Mouse (Mus musculus) right cerebral cortex, postnatal 10 days (tissue): ENCODE results near the gene Gas6.

Source experiments
- DNase-seq, 2 experiments: peaks; one replicate each; pipeline ENCODE4 v3.0.0; 2021; ENCODE audit warnings: low spot score in 2 of 2

Gas6 gene

DNA sequence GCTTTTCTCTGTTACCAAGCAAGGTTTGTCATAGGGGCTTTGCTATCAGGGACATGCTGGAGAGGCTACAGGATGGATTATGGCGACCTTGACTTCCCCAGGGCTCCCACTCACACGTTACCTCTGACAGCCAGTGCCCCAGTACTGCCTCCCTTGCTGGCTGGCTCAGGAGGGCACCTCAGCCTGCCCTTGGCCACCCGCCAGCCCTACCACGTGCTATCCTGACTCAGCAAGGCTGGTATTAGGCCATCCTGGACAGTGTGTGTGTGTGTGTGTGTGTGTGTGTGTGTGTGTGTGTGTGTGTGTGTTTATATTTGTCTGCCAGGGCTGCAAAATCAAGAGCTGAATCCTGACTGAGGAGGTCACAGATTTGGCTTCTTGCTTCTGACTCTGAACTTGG, 12.6 kb upstream of the Gas6 start:
- peak in 1 of 2 experiments; percentile 53 for DNase-seq

DNA sequence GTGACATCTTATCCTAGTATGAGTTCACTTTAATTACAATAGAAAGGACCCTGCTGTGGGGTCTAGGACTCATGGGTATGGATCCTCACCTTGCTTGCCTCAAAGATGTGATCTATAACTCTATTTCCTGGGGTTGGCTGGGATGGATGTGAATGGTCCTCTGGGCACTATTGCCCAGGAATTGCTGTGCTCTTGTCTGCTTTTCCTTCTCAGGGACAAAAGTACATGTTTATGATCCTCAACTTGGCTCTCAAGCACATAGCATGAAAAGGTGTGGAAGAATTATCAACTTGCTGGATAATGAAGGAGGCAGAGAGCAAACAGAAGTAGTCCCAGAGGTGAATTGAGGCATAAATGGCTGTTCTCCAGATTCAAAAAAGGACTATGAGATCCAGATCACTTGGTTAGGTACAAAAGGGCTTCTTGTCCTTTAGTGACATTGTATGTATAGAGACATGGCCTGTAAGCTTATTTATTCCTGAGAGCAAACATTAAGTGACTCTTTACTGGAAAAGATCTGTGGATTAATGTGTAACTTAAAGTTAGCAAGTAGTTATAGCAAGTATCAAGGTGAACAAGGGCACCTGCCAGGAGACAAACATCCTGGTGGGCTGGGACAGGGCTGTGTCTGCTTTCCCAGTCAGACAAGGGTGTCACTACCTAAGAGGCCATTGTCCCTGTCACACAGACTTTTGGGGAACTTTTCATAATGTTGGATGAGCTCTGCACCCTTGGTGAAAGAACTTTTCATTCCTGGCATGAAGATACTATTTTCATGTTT, 10.8 kb upstream of the Gas6 start:
- no peak for DNase-seq

DNA sequence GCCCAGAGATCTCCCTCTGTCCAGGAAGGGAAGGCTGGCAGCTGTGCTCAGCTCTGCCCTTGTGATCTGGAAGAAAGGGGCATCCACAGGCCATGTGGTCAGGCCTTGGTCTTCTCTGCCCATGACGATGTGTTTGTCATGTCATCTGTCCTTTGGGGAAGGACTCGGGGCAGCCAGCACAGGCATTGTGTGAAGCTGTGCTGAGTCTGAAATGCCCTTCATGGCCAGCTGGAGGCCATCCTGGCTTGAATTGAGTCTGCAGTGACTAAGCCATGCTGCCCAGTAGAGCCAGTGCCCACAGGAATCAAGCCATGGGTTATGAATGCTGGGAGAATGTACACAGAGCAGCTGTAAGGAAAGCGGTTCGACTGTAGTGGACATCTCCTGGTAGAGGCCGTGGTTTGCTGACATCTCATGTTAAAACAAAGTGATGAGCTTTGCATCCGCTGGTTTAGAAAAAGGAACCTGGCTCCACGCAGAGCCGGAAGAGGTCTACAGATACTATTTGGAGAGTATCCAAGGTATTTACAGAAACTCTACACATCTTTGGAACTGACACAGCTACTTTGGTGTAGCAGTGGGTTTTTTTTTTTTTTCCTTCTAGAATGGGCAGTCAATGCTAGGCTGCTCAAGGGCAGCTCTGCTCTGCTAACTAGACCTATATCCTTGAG, 9.8 kb upstream of the Gas6 start:
- no peak for DNase-seq

DNA sequence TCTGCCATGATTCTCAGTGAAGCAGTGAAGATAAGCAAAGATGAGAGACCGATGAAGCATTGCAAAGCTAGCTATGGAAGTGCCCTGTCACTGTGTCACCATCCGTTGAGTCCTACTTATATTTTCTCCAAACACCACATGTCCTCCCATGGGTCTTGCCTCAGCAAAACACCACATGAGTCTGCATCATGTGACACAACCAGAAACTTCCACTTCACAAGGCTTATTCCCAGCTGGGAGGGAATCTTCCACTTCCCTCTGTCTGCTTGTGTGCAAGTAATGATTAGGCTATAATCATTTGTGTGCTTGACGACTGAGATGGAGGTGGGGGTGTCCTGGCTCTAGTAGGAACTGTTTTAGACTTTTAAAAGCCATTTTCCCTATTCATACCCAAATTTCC, 6.9 kb upstream of the Gas6 start:
- DNase-seq, result no peak

DNA sequence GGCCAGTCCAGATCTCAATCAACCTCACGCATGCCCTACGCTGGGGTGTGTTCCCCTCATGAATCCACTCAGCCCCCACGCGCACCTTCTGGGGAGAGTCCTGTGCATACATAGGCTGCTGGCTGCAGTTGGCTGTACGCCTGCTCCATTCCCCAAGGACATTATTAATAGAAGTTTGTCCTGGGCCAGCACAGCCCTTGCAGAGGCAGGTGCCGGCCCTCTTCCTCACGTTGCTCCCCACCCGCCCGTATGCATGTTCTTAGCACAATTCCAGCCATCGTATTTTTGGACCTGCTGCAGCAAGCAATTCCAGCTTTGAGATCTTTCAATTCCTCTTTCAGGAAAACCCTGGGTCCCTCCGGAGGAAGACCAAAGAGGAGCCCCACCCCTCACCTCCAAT, 1.3 kb downstream of the Gas6 start:
- peak in 1 of 2 experiments; percentile 40 for DNase-seq

DNA sequence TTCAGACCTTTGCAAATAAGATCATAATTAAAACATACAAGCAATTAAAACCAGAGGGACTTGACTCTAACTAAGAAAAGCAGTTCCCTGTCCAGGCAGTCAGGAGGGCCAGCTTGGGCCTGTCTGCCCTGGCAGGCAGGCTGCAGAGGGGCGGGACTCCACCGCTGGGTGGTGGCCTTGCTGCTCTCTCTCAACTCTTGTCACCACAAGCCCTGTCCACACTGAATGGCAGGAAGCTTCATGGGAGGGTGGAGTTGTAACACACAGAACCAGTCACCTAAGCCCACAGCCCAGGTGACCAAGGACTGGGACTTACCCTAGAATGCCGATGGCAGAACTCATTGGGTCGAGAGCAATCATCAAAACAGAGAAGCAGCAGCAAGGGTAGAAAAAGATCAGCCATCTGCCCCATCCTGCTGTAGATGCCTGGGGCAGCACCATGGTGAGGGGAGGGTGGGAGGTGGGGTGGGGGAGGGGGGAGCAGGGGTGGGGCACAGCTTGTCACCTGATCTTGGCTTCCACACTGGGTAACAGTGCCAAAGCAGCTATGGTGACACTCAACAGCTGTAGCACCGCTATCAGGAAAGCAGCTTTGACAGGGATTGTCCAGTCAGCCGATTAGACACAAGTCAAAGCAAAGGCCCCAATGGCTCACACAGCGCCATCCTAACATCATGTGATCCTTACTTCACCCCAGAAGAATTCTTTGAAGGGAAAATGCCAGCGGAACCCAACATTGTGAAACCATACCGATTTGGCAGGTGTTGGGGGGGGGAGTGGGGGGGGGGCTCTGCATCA, 1.9 kb downstream of the Gas6 start:
- DNase-seq, result no peak

DNA sequence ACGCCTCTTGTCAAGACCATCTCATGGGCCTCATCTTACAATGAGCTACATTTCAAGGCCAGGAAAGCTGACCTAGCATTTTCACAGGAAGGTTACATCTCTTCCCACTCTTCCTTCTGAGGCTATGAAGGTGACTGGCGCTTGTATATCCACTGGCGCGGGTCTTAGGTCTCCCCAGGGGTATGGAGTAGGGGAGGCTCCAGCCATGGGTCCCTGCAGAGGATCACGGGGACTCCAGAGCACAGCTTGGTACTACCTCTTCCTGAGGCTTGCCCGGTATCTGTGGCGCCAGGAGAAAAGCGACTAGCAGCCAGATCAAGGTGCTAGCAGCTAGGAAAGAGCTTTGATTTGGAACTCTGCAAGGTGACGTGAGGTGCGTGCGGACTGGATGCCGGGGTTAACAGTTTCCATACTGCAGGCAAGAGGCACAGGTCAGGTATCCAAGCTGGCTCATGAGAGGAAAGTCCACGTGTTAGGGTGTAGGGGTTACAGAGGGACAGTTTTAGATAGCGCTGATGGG, 2.7 kb downstream of the Gas6 start:
- no peak for DNase-seq

DNA sequence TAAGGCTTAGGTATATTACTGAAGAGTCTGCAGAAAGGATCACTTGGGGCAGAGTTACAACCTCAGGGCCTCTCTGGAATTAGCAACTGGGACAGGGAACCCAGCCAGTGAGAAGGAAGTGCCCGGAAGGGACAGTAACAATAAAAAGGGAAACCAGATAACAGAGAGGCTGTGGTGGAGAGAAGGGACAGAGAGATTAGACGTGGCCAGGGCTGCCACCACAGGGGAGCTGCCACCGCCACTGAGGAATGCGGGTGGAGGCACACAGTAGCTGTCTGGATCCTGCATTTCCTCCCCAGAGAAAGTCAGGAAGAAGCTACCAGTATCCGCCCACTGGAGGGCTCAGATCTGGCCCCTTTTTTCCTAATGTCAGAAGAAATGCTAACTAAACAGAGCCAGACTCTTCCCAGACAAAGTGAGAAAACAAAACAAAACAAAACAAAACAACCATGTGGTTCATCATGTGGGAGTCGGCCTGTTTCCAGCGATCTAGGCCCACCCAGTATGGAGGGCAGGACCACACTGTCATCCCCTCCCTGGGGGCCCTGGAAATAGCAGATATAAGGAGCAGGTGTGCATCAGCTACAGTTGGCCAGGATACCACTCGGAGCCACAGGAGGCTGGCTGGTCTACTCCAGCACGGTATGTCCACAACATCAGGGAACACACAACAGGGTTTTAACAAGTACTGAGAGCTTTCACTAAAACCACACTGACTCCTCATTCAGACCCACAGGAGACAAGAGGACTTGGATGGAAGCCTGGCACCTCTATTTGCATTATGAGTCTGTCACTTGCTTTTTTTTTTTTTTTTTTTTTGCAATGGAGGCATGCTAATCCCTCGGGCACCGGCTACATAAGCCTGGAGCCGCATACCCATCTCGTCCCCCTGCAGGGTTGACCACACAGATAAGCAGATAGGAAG, 4.0 kb downstream of the Gas6 start:
- DNase-seq, result no peak

DNA sequence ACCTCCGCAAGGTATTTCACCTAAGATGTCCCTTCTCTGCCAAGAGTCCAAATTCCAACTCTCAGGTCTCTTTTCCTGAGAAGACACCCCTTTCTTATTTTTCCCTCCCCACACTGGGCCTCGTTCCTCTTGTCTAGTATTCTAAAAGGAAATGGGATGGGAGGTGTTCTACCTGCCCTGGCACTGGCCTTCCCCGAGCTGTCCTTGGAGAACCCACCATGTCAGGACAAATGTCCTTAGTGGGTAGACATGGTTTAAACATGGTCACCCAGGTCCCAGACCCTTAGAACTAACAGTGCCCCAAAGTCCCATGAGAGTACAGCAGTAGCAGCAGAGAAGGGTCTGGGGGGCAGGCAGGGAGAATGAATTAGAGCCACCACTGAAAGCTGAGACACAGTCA, 4.9 kb downstream of the Gas6 start:
- no peak for DNase-seq

DNA sequence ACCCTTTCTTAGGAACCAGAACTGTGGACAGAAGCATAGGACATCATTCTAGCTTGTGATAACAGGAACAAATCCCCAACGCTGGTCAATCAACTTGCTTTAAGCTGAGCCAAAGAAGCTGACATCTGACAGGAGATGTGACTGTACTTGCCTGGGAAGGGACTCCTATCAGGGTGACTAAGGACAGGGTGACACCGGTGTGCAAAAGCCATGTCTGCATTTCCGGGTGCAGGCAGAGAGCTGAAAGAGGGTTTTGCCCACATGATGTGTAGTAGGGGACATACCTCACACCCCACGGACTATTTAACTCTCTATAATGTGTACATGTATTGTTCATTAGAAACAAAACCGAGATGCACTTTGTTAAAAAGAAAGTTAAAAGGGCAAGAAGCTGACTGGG, 11.1 kb downstream of the Gas6 start:
- DNase-seq, result no peak

DNA sequence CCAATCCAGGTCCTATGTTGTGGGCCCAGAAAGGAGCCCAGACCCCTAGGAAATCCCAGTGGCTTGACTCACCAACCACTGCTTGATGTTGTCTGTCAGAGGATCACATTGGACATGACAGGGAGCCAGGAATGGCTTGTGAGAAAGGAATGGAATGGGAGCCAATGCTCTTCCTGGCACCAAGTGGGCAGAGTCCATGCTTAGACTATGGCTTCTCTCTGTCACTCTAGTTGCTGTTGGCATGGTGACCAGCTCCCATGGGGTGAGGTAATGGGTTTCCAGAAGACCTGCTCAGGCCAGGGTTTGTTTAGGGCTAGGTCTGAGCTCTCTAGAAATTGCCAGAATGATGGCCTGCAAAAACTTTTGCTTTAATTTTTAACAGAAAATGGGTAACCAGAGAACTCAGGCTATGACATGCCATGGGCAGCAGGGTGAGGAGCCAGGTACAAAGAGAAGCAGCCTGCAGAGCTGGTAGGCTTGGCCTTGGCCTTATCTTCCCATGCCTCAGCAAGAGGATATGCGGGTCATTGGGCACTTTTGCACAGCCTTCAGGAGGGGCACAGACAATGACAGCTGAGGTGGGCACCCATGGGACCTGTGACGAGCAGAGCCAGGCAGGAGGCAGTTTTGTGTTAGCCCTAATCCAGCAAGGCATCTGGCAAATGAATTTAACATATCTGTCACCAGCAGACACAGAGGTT, 12.0 kb downstream of the Gas6 start:
- no peak for DNase-seq

DNA sequence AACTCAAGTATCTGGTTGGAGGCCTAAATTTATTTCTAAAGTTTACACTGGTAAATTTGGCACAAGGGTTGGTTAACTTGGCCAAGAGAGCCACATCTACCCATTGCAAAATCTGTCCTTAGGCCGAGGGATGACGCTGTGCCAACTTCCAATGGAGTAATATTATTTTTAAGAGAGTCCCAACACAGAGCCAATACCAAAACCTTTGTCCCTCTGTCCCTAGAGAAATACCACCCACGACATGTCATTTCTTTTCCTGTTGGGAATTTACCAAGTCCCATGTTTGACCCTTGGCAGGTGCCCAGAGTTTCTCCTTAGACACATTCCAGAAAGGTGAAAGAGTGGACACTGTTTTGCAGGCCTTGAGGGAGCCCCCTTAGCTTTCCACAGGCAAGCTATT, 12.7 kb downstream of the Gas6 start:
- no peak for DNase-seq

DNA sequence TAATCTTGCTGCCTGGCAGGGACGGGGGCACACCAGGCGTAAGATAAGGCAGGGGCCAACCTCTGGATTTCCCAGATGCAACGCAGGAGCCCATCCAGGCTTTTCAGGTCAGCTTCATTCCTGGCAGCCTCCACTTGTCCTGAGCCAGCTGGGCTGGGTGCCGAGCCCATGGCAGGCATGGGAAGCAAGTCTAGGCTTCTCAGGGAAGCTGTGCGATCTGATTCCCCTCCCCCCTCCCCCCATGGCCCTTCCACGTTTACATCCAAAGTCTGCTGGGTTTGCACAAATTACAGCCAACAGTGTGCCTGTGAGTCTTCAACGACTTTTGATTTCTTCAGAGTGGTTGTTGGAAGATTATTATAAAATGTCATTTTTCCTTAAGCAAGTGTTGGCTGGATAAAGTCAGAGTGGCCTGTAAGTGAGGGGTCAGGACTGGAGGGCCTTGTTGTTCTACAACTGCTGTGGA, 13.2 kb downstream of the Gas6 start:
- no peak for DNase-seq

DNA sequence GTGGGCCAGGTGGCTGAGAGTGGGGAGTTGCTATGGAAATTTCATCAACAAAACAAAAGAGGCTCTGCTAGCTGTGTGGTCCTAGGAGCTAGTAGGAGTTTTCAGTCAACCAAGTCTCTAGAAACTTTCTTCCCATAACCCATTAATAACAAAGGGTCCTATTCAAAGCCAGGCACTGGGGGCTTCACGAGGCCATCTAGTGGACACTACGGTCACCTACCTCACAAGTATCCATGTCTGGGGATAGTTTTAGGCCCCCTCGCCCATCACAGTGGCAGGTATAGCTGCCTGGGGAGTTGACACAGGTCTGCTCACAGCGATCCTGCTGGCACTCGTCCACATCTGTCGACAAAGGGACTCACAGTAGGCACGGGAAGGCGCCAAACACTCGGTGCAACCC, 18.4 kb downstream of the Gas6 start:
- no peak for DNase-seq

DNA sequence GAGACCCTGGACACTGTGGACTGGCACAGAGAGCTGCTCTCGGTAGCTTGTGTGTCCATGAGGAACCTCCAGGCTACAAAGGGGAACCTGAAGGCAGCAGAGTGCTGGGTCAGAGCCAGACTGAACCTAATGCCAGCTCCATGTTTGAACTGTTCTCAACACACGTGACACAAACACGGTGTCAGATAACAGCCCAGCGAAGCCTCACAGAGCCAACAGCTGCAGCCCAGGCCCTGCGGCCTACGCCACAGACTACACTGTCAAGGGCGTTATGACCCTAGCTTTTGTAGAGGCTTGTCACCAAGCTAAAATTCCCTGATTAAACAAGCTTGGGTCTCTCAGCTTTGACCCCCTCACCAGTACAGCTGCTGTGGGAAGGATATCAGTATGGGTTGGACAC, 22.0 kb downstream of the Gas6 start:
- no peak for DNase-seq

DNA sequence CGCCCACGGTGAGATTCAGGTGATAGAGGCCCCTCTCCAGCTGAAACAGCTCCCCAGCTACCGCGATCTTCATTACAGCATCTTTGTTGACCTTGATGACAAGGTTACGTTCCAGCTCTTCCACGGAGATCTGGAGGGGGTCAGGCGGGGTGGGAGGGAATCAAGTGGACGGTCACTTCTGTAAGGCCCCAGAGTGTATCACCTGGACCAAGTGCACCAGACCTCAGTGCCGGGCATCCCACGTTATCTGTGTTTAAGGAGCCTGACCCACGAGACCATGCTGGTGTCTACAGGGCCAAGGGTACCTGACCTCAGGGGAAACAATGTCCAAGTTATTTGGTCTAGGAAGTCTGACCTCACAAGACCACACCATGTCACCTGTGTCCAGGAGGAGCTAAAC, 22.8 kb downstream of the Gas6 start:
- DNase-seq, result no peak

DNA sequence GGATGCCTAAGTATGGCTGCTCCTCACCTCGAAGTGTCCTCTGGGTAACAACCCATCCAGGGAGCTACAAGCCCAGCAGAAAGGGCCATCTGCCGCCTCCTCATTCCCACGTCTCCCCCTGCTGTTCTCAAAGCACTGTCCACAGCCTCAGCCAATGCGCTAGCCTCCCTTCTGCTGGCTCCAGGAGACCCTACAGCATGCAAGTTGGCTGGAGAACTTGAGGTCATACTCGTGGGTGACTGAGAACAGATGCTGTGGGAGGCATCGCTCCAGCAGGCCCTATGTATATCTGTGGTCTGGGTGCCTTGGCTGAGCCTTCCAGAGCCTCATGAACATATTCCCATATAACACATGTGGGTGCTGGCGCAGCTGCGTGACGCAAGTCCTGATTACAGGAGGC, 25.6 kb downstream of the Gas6 start:
- no peak for DNase-seq

DNA sequence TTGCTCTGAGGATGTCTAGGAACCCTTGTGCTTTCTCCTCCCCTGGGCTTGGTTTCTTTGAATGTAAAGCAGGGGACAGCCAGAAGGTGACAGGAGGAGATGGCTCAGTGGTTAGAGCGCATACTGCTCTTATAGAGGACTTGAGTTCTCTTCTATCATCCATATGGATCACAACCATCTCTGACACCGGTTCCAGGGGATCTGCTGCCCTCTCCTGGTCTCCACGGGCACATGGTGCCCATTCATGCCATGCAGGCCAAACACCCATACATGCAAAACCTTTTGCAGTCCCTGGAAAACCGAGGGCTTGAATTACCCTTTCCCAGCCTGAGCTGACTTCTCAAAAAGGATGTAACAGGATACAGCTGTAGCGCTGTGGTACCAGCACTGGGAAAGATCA, 27.3 kb downstream of the Gas6 start:
- DNase-seq, result no peak

DNA sequence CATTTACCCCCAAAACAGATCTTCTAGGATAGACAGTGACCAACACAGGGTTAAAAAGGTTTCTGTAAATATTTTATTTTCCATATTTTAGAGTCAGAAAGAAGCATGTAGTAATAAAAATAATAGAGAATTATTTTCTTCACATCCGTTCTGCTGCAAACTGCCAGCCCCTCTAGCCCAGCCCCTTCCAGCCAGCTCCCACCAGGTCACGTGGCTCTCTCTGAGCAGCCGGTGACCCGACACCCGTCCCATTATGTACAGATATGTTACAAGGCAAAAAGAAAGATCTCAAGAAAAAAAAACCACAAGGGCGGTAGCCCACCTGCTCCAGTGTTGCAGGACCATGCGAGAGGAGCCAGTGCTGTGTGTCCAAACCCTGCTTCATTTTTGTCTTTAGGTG, 29.0 kb downstream of the Gas6 start:
- DNase-seq, result no peak

DNA sequence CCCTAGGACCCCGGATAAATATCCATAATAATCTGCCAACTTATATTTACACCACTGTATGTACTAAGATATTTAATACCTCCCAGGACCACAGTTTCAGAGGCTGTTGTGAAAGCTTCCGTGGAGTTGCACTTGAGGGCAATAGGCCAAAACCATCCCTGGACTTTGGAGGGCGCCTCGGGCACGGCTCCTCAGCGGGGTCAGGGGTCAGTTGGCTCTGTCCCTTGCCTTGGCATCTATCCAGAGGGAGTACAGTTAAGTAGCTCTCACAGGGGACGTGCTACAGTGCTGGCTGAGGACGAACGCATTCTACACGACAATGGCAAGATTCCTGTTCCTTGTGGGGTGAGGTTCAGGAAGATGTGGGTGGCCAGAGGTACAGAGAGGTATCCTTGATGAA, 31.9 kb downstream of the Gas6 start:
- DNase-seq, result peak in 1 of 2 experiments; percentile 46

DNA sequence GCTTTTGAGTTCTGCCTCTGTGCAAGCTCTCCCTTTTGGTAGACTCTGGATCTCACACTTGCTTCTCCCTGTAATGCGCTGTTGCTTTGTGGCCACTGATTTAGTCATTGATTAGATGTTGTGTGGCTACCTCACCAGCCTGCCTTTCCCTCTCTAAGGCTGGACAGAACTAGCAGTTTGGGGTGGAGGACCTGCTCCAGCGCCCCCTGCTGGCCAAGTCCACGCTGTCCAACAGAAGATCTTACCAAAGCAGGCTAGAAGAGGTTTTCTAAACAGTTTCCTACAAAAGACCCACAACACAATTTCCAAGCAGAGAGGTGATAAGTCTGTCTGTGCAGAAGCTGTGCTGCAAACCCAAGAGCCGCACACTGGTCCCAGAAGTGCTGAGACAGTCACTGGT, 32.4 kb downstream of the Gas6 start:
- DNase-seq, result peak; percentile 72 to 86
